Mouse (Mus musculus) natural killer cell, adult 2 months (primary cell): ENCODE results near the gene Rrbp1.

Source experiments
- DNase-seq, 2 experiments: peaks; one replicate each; pipeline ENCODE4 v3.0.0; 2022; ENCODE audit warnings: low spot score in 2 of 2

Gene Rrbp1

DNA sequence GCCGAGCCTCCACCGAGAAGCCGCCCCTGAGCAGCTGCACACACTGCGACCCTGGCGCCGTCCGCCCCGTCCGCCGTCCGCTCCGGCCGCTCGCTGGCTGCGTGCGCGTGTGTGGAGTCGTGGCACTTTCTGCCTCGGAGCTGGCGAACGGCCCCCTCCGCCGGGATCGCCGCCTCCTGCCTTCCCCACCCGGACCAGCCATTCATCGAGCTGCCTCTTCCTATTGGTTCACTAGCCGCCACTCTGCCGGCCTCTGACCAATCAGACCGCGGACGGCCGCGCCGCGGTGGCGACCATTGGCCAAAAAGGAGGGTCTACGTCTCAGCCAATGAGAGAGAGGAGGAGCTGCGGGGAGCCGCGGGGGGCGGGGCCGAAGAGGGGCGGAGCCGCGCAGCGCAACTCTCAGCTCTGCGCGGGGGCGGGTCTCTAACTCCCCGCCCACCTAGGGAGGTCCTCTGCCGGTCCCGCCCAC, at the start of gene Rrbp1:
Rrbp1 (minus strand) TSS at position 184 of the 472 bp plus-strand sequence.
- DNase-seq = peak; percentile 98 to 99

GRCm38 (mm10) chr2:144057735-144058134, 46.7 kb upstream of the Rrbp1 start:
- DNase-seq = no peak

DNA sequence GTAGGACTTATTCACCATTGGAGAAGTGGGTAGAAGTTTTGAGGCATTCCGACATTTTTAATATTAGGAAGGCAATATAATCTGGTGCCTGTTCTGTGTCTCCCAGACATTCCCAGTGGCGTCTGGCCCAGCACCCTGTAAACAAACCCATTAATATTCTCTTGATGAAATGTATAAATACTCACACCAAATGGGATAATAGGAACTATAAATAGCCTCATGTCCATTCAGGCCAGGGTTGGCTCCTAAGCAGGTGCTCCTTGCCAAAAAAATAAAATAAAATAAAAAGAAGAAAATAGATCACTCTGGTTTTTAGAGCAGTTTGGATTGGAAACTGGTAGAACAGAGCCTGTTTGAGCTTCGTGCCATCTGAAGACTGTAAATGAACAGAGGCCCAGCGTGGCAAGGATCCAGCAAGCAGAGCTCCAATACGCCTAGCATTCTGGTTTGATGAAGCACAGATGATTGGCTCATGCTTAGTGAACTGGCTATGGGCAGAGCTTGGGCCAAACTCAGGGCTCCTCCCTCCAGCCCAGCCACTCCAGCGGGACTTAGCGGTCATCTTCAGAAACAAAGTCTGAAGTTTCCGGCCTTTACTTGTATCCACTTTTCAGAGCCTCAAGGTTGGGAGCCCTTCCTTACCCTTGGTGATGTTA, 41.5 kb upstream of the Rrbp1 start:
- DNase-seq = no peak

DNA sequence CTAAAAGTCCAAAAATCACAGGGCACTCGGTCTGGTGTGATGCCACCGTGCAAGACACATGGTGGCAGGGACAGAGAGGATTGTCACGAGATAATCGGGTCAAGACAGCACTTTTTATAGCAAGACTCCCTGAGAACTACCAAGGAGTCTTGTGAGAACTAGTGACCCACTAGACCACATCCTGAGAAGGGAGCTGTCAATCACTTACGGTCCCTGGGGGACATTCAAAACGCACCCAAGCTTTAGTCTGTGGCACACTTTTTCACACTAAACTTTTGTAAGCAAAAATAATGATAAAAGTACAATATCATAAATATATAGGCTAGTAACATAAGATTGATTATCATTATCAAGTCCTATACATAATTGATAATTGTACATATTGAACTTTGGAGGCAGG, 39.8 kb upstream of the Rrbp1 start:
- DNase-seq = peak in 1 of 2 experiments; percentile 14

DNA sequence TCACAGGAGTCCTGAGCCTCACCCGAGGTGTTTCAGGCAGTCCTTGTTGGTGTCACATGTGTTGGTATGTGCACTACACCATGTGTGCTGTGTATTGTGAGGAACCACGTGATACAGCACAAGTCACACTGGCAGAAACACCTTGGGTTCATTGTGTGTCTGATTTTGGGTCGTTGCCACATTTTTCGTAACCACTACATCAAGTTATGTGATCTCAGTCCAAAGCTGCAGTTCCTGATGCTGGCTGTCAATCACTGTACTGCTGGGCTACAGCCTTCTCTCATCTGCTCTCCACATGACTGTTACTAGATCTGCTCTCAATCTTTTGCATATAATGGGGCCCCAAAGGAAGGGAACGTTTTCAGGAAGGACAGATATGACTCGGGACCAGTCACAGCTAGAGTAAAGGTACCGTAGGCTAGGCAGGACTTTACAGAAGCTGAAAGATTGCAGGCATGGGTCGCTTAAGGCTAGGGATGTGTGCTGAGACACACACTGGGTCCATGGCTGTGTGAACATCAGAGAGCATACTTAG, 39.1 kb upstream of the Rrbp1 start:
- no peak for DNase-seq

- DNase-seq = no peak
These were observed 35.9 kb upstream of the Rrbp1 start for GRCm38 (mm10) chr2:144046916-144047315.

GRCm38 (mm10) chr2:144045756-144046560, 34.9 kb upstream of the Rrbp1 start:
- no peak for DNase-seq

GRCm38 (mm10) chr2:144044726-144045125, 33.7 kb upstream of the Rrbp1 start:
- DNase-seq = no peak

GRCm38 (mm10) chr2:144032664-144033063, 21.6 kb upstream of the Rrbp1 start, which contains the start of gene Banf2:
Gene Banf2 (plus strand): TSS chr2:144033059.
- no peak for DNase-seq

- no peak for DNase-seq
These were observed 19.7 kb upstream of the Rrbp1 start for GRCm38 (mm10) chr2:144030791-144031190.

- no peak for DNase-seq
These were observed 15.4 kb upstream of the Rrbp1 start for GRCm38 (mm10) chr2:144026456-144026855.

GRCm38 (mm10) chr2:144025361-144025760, 14.3 kb upstream of the Rrbp1 start:
- DNase-seq = no peak

DNA sequence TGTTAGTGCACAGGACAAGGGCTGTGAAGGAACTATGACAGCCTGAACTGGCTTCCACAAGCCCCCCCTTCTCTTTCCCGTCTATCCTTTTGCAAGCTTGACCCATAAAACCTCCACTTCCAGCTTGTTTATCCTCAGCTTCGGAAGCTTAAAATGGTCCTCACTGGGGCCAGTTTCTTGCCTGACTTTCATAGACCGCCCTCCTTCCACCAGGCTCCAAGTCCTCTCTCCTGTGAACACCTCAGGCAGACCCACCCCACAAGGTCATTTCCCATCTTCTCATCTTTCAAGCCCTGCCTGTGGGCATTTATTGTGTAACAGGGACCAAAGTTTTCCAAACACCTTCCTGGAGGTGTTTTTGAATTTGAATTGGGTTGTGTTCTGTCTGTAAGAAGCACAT, 11.4 kb upstream of the Rrbp1 start:
- no peak for DNase-seq

GRCm38 (mm10) chr2:144019971-144020370, 8.9 kb upstream of the Rrbp1 start:
- no peak for DNase-seq

DNA sequence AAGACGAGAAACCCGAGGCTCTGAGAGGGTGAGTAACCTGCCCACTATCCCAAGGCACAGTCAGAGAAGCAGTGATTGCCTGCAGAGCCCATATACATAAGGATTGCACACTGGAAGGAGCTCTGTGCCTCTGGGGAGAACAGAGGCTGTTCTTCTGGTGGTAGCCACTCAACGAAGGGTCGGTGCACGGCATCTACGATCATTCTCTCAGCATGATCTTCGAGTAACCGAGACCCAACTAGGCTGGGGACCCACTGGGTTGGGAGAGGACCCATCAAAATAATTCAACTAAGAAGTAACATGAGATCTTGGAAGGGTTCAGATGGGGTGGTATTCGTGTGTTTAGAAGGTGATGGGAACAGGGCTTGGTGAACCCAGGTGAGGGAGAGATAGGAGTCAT, 4.8 kb upstream of the Rrbp1 start:
- no peak for DNase-seq

GRCm38 (mm10) chr2:144014481-144014880, 3.4 kb upstream of the Rrbp1 start:
- no peak for DNase-seq

DNA sequence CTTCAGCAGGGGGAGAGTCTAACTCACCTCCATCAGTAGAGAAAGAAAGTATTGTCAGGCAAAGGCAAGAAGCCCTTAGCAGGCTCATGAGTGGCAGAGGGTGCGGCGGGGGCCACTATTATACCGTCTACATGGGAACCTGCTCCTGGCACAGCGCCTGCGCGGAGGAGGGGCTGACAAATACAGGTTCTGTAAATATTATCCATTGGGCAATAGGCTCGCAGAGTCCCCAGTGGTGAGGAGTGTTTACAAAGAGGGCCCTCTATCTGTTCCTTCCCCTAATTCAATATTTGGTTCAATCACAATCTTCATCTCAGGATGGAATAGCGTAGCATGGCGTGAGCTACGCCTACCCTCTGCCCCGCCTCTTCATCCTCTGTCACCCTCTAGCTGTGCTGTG, 3.0 kb upstream of the Rrbp1 start:
- no peak for DNase-seq

GRCm38 (mm10) chr2:144010282-144011044, 600 bp downstream of the Rrbp1 start:
- peak; percentile 70 to 79 for DNase-seq

DNA sequence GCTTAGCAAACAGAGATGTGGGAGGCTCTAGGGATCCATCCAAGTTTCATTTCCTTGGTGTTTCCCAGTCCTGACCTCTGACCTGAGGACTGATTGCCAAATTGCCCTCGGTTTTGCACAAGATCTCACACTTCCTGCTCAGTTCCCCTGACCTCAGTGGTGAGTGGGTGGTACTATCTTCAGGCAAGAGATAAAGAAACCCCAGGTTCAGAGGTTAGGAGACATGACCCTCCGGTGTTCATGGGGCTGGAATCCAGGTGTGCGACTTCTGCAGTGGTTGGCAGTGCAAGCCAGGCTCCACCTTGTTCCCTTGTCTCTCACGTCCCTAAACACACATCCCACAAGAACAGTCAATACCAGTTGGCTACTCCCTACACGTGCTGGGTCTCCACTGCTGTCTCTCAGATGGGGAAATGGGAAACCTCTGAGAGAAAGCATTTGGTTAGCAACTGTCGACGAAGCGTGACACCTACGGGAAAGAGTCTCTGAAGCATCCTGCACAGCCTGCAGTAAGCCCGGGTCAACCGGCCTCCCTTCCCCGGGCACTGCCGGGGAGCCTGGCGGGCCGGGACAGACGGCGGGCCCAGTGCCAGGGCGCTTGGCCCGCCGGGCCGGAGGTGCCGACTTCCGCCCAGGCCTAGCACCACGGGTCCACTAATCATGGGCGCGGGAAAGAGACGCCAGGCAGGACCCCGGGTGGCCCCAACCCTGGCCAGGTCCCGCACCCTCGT, 1.3 kb downstream of the Rrbp1 start:
- peak; percentile 28 to 35 for DNase-seq

- DNase-seq = no peak
These were observed 2.0 kb downstream of the Rrbp1 start for GRCm38 (mm10) chr2:144009081-144009480.

- no peak for DNase-seq
These were observed 3.9 kb downstream of the Rrbp1 start for GRCm38 (mm10) chr2:144007211-144007610.
